Mouse (Mus musculus): Measurements from ENCODE around the gene Olfr90. TPM values are rescaled to one million over a fixed set of nuclear protein-coding genes. Genes with fewer than 3 reads are reported as not detected.

The Olfr90 gene
- polyA plus RNA-seq, 1 experiment from 2014 or later, result not detected

- H3K27ac ChIP-seq (replicated peaks in 1 of 2; ENCODE audit: control insufficient read depth in 1 of 2, insufficient read depth in 1 of 2, low read depth in 2 of 2, low read length in 2 of 2), result no peak overlapping the region
- no peak overlapping the region for H3K4me3 ChIP-seq (ENCODE audit: control insufficient read depth in 1 of 2, insufficient read depth in 1 of 2, low read depth in 1 of 2, low read length in 2 of 2)
- no peak overlapping the region for H3K9ac ChIP-seq (ENCODE audit: low read length)
- H3K4me1 ChIP-seq (ENCODE audit: control insufficient read depth in 2 of 2, insufficient read depth in 2 of 2, low read length in 2 of 2), result peaks cover 18 to 22% of the 10 kb centered on the region in 2 experiments
- WGBS, result 36% methylated on average over 3 of the region's 3 CpGs
- H3K36me3 ChIP-seq (ENCODE audit: control insufficient read depth, insufficient read depth, low read length), result no peaks in the 10 kb centered on the region
- H3K4me2 ChIP-seq (ENCODE audit: low read length), result no peak overlapping the region
- no peak for ATAC-seq (ENCODE audit: insufficient number of reproducible peaks, insufficient read depth, low FRiP score, low read depth)
- H3K27me3 ChIP-seq (ENCODE audit: control insufficient read depth, insufficient read depth, low read length), result 0 out of 2 replicates have a peak, but pooled peaks cover 4% of the 10 kb centered on the region
- no peaks in the 10 kb centered on the region for H3K9me3 ChIP-seq (ENCODE audit: control insufficient read depth, low read length)
These were observed 40.3 kb downstream of the Olfr90 start for GRCm38 (mm10) chr17:37047981-37048380.

- no peak for ATAC-seq (ENCODE audit: insufficient number of reproducible peaks, insufficient read depth, low FRiP score, low read depth)
These were observed 40.8 kb downstream of the Olfr90 start for GRCm38 (mm10) chr17:37047332-37047976.

DNA sequence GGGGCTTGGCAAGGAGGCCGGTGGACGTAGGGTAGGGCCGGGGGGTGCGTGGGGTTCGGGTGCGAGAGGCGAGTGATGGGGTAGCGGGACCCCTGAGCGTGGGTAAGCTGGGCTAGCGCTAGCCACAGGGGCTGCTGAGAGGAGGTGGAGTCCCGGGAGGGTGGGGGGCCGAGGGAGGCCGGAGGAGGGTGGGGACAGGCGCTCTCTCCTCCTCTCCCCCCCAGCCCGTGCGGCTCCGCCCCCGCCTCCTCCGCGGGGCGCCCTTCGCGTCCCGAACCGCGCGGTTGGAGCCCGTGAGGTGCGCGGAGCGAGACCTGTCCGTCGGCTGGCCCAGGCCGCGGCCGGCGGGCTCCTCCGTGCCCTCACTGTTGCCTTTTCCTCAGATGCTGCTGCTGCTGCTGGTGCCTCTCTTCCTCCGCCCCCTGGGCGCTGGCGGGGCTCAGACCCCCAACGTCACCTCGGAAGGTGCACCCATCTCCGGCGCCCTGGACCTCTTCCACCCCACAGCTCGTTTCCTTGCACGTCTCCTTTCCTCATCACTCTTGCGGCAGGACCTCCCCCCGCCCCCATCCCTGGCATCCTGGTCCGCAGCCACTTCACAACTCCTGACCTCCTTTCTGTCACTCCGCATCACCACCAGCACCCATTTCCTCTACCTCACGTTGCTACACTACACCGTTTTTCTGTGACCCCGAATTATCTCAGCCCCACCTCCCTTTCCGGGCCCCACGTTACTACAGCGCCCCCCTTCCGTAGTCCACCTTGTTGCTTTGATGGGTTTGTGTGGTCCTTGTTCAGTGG lies 41.8 kb downstream of the Olfr90 start:
- peak; percentile 75 for ATAC-seq (ENCODE audit: insufficient number of reproducible peaks, insufficient read depth, low FRiP score, low read depth)
- Histone ChIP-seq H3K36me3 (ENCODE audit: control insufficient read depth, insufficient read depth, low read length) (no peaks in the 10 kb centered on the region), H3K4me2 (ENCODE audit: low read length) (peak overlapping the region; percentile 96), H3K4me1 (ENCODE audit: control insufficient read depth in 2 of 2, insufficient read depth in 2 of 2, low read length in 2 of 2) (peaks cover 18 to 22% of the 10 kb centered on the region in 2 experiments), H3K9ac (ENCODE audit: low read length) (peak overlapping the region; percentile 91), H3K4me3 (ENCODE audit: control insufficient read depth in 1 of 2, insufficient read depth in 1 of 2, low read depth in 1 of 2, low read length in 2 of 2) (peak overlapping the region; percentile 79 to 88), H3K9me3 (ENCODE audit: control insufficient read depth, low read length) (no peaks in the 10 kb centered on the region), H3K27me3 (ENCODE audit: control insufficient read depth, insufficient read depth, low read length) (0 out of 2 replicates have a peak, but pooled peaks cover 4% of the 10 kb centered on the region), H3K27ac (replicated peaks in 1 of 2; ENCODE audit: control insufficient read depth in 1 of 2, insufficient read depth in 1 of 2, low read depth in 2 of 2, low read length in 2 of 2) (peak overlapping the region in 1 of 2 experiments; percentile 68; a peak in 2 of 4 replicates)
- WGBS, result under 1% methylated on average over 26 of the region's 58 CpGs

More at GRCm38 (mm10) chr17:37047332-37047976, 40.8 kb downstream of the Olfr90 start:
- Histone ChIP-seq H3K27me3 (ENCODE audit: control insufficient read depth, insufficient read depth, low read length) (0 out of 2 replicates have a peak, but pooled peaks cover 4% of the 10 kb centered on the region), H3K9me3 (ENCODE audit: control insufficient read depth, low read length) (no peaks in the 10 kb centered on the region), H3K27ac (replicated peaks in 1 of 2; ENCODE audit: control insufficient read depth in 1 of 2, insufficient read depth in 1 of 2, low read depth in 2 of 2, low read length in 2 of 2) (no peak overlapping the region), H3K4me1 (ENCODE audit: control insufficient read depth in 2 of 2, insufficient read depth in 2 of 2, low read length in 2 of 2) (peaks cover 18 to 22% of the 10 kb centered on the region in 2 experiments), H3K36me3 (ENCODE audit: control insufficient read depth, insufficient read depth, low read length) (no peaks in the 10 kb centered on the region), H3K9ac (ENCODE audit: low read length) (no peak overlapping the region), H3K4me2 (ENCODE audit: low read length) (peak overlapping the region; percentile 96), H3K4me3 (ENCODE audit: control insufficient read depth in 1 of 2, insufficient read depth in 1 of 2, low read depth in 1 of 2, low read length in 2 of 2) (no peak overlapping the region)
- WGBS, result 33% methylated on average over 19 of the region's 19 CpGs

- Histone ChIP-seq H3K36me3 (ENCODE audit: control insufficient read depth, insufficient read depth, low read length) (no peaks in the 10 kb centered on the region), H3K4me2 (ENCODE audit: low read length) (peak within 1 kb of the TSS; percentile 96), H3K27ac (replicated peaks in 1 of 2; ENCODE audit: control insufficient read depth in 1 of 2, insufficient read depth in 1 of 2, low read depth in 2 of 2, low read length in 2 of 2) (peak within 1 kb of the TSS in 1 of 2 experiments; percentile 68; a peak in 2 of 4 replicates), H3K9me3 (ENCODE audit: control insufficient read depth, low read length) (no peaks in the 10 kb centered on the region), H3K27me3 (ENCODE audit: control insufficient read depth, insufficient read depth, low read length) (0 out of 2 replicates have a peak, but pooled peaks cover 4% of the 10 kb centered on the region), H3K4me3 (ENCODE audit: control insufficient read depth in 1 of 2, insufficient read depth in 1 of 2, low read depth in 1 of 2, low read length in 2 of 2) (peak within 1 kb of the TSS; percentile 79 to 88), H3K4me1 (ENCODE audit: control insufficient read depth in 2 of 2, insufficient read depth in 2 of 2, low read length in 2 of 2) (peaks cover 18 to 22% of the 10 kb centered on the region in 2 experiments), H3K9ac (ENCODE audit: low read length) (peak within 1 kb of the TSS; percentile 91)
- under 1% methylated on average over 42 of the region's 55 CpGs for WGBS
- peak; percentile 81 for ATAC-seq (ENCODE audit: insufficient number of reproducible peaks, insufficient read depth, low FRiP score, low read depth)
These were observed 42.5 kb downstream of the Olfr90 start, which contains the start of gene Gabbr1 for GRCm38 (mm10) chr17:37045611-37046311. Gene Gabbr1, plus strand, starts transcription at chr17:37045966.

DNA sequence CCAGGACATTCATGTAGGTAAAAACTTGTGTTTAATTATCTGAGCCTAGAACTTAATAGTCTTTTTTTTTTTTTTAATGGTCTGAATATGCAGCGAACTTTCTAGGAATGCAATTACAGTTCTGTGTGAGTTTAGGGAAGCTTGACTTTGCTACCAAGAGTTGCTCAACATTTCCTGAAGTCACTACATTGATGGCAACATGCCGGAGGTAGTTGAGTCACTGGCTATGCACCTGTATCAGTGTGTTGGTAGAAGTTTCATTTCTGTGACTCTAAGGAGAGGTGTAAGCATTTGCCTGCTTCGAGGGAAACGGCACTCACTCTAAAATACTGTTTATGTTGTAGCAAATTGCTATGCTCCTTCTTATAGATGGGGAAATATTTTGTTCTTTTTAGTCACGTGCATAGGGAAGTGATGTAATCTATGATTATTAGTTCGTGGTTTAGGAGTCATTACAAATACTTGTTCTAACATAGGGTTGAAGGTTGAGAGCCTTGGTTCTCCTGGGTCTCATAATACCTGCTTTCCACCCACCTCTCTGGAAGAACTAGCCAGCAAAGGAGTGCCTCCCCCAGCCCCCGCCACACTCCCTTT lies 43.6 kb downstream of the Olfr90 start:
- H3K4me2 ChIP-seq (ENCODE audit: low read length), result no peak overlapping the region; the same call in 1 of the 2 replicates

GRCm38 (mm10) chr17:37039127-37039894 lies 49.0 kb downstream of the Olfr90 start:
- H3K9me3 ChIP-seq (ENCODE audit: control insufficient read depth, low read length), result no peaks in the 10 kb centered on the region
- 58% methylated on average over 2 of the region's 2 CpGs for WGBS
- H3K4me1 ChIP-seq (ENCODE audit: control insufficient read depth in 2 of 2, insufficient read depth in 2 of 2, low read length in 2 of 2), result no peaks in the 10 kb centered on the region
- no peak overlapping the region for H3K4me3 ChIP-seq (ENCODE audit: control insufficient read depth in 1 of 2, insufficient read depth in 1 of 2, low read depth in 1 of 2, low read length in 2 of 2)
- H3K4me2 ChIP-seq (ENCODE audit: low read length), result no peak overlapping the region
- ATAC-seq (ENCODE audit: insufficient number of reproducible peaks, insufficient read depth, low FRiP score, low read depth), result no peak
- H3K27me3 ChIP-seq (ENCODE audit: control insufficient read depth, insufficient read depth, low read length), result no peaks in the 10 kb centered on the region
- no peak overlapping the region for H3K9ac ChIP-seq (ENCODE audit: low read length)
- no peaks in the 10 kb centered on the region for H3K36me3 ChIP-seq (ENCODE audit: control insufficient read depth, insufficient read depth, low read length)
- no peak overlapping the region for H3K27ac ChIP-seq (replicated peaks in 1 of 2; ENCODE audit: control insufficient read depth in 1 of 2, insufficient read depth in 1 of 2, low read depth in 2 of 2, low read length in 2 of 2)

More for the DNA sequence above, 43.6 kb downstream of the Olfr90 start:
- no peak overlapping the region for H3K9ac ChIP-seq (ENCODE audit: low read length)
- H3K27me3 ChIP-seq (ENCODE audit: control insufficient read depth, insufficient read depth, low read length), result 0 out of 2 replicates have a peak, but pooled peaks cover 4% of the 10 kb centered on the region
- no peaks in the 10 kb centered on the region for H3K36me3 ChIP-seq (ENCODE audit: control insufficient read depth, insufficient read depth, low read length)
- no peaks in the 10 kb centered on the region for H3K9me3 ChIP-seq (ENCODE audit: control insufficient read depth, low read length)
- no peak overlapping the region for H3K27ac ChIP-seq (replicated peaks in 1 of 2; ENCODE audit: control insufficient read depth in 1 of 2, insufficient read depth in 1 of 2, low read depth in 2 of 2, low read length in 2 of 2)
- 74% methylated on average over 7 of the region's 7 CpGs for WGBS
- no peak for ATAC-seq (ENCODE audit: insufficient number of reproducible peaks, insufficient read depth, low FRiP score, low read depth)
- peaks cover 13 to 20% of the 10 kb centered on the region in 2 experiments for H3K4me1 ChIP-seq (ENCODE audit: control insufficient read depth in 2 of 2, insufficient read depth in 2 of 2, low read length in 2 of 2)
- H3K4me3 ChIP-seq (ENCODE audit: control insufficient read depth in 1 of 2, insufficient read depth in 1 of 2, low read depth in 1 of 2, low read length in 2 of 2), result no peak overlapping the region
